ENCODE assay signal across 8 mouse cellular contexts in genomic region chr9:114584183-114585016, GRCm38 (mm10). TPM values are rescaled to one million over a fixed set of nuclear protein-coding genes. Genes with fewer than 3 reads are reported as not detected.
DNase-seq lines count a peak whose midpoint lies in the region; ATAC-seq and TF ChIP-seq lines count a peak whose summit lies in the region.

No protein-coding gene starts in this region.

- no peak for TF ChIP-seq CTCF in spleen, adult 2 months (IDR thresholded peaks at IDR 0.05; ENCODE audit: extremely low read depth, insufficient read depth, insufficient read length, insufficient replicate concordance)
- TF ChIP-seq CTCF in testis, adult 2 months (IDR thresholded peaks at IDR 0.05; ENCODE audit: control insufficient read depth, insufficient read depth, insufficient replicate concordance, low read depth, low read length) = no peak

- ATAC-seq in forebrain, embryonic 11.5 days (replicated peaks; ENCODE audit: low FRiP score) = peak; percentile 88
- ATAC-seq in kidney, embryonic 14.5 days (ENCODE audit: low FRiP score, low TSS enrichment) = peak; percentile 68
- ATAC-seq in monocyte, adult 5-6 weeks (replicated peaks; ENCODE audit: insufficient number of reproducible peaks, low FRiP score, low TSS enrichment, poor library complexity, severe bottlenecking) = no peak

- H3K27me3 ChIP-seq in spleen, adult 2 months (ENCODE audit: control insufficient read depth, insufficient read depth, low read length) = no peaks in the 10 kb centered on the region
- H3K27me3 ChIP-seq in forebrain, embryonic 11.5 days (ENCODE audit: control insufficient read depth, insufficient read depth, low read length) = no peaks in the 10 kb centered on the region
- H3K27me3 ChIP-seq in kidney, embryonic 14.5 days (ENCODE audit: control insufficient read depth, insufficient read depth, low read length) = no peaks in the 10 kb centered on the region
- no peaks in the 10 kb centered on the region for H3K27me3 ChIP-seq in testis, adult 2 months (ENCODE audit: control insufficient read depth, insufficient read depth, low read length)

- no peaks in the 10 kb centered on the region for H3K9me3 ChIP-seq in forebrain, embryonic 11.5 days (ENCODE audit: control insufficient read depth, low read length)
- H3K9me3 ChIP-seq in kidney, embryonic 14.5 days (ENCODE audit: control insufficient read depth, low read length) = no peaks in the 10 kb centered on the region

- no peaks in the 10 kb centered on the region for H3K4me1 ChIP-seq in spleen, adult 2 months (ENCODE audit: control insufficient read depth, insufficient read depth, insufficient read length)
- H3K4me1 ChIP-seq in forebrain, embryonic 11.5 days (replicated peaks; ENCODE audit: control insufficient read depth, insufficient read depth, low read length) = peaks cover 2% of the 10 kb centered on the region; the same call in 1 of the 2 replicates
- H3K4me1 ChIP-seq in kidney, embryonic 14.5 days (ENCODE audit: control insufficient read depth, insufficient read depth, low read length) = peaks cover 5% of the 10 kb centered on the region; the same call in 1 of the 2 replicates
- H3K4me1 ChIP-seq in testis, adult 2 months (ENCODE audit: control insufficient read depth, insufficient read depth, low read length) = no peaks in the 10 kb centered on the region; the same call in 1 of the 2 replicates

- DNase-seq in spleen, adult 2 months (ENCODE audit: low read depth in 1 of 2, low spot score in 2 of 2) = no peak
- DNase-seq in spleen, postnatal 14 days (ENCODE audit: low spot score in 2 of 2) = no peak
- DNase-seq in forebrain, embryonic 11.5 days (ENCODE audit: low spot score) = peak; percentile 83
- peak; percentile 30 for DNase-seq in lung, postnatal 10 days
- DNase-seq in layer of hippocampus, adult 9-10 months (ENCODE audit: low spot score) = no peak

- H3K27ac ChIP-seq in spleen, adult 2 months (ENCODE audit: insufficient read depth, low read length) = no peak overlapping the region
- peak overlapping the region; percentile 77 for H3K27ac ChIP-seq in forebrain, embryonic 11.5 days (ENCODE audit: low read depth, low read length)
- H3K27ac ChIP-seq in kidney, embryonic 14.5 days (ENCODE audit: low read depth, low read length) = peak overlapping the region; percentile 59; the same call in 1 of the 2 replicates
- no peak overlapping the region for H3K27ac ChIP-seq in testis, adult 2 months (ENCODE audit: control insufficient read depth, insufficient read depth, low read depth, low read length)

- H3K4me2 ChIP-seq in forebrain, embryonic 11.5 days (ENCODE audit: low read depth, low read length, severe bottlenecking) = peak overlapping the region; percentile 68
- peak overlapping the region; percentile 86 for H3K4me2 ChIP-seq in kidney, embryonic 14.5 days (replicated peaks; ENCODE audit: low read depth, low read length)

- no peak for TF ChIP-seq POLR2A in spleen, adult 2 months (IDR thresholded peaks at IDR 0.05; ENCODE audit: low read depth, low read length)
- TF ChIP-seq POLR2A in testis, adult 2 months (IDR thresholded peaks at IDR 0.05; ENCODE audit: control insufficient read depth, low read depth, low read length) = no peak

- WGBS in spleen, adult 2 months = 46% methylated on average over 31 of the region's 31 CpGs
- WGBS in forebrain, embryonic 11.5 days = 1% methylated on average over 31 of the region's 31 CpGs
- WGBS in kidney, embryonic 14.5 days = 6% methylated on average over 31 of the region's 31 CpGs

- 0 out of 2 replicates have a peak overlapping the region, but pooled peaks have one; percentile 35 for H3K9ac ChIP-seq in forebrain, embryonic 11.5 days (ENCODE audit: low read length)
- peak overlapping the region; percentile 55 for H3K9ac ChIP-seq in kidney, embryonic 14.5 days (ENCODE audit: low read depth, low read length)

- peak overlapping the region; percentile 48; the same call in 1 of the 2 replicates for H3K4me3 ChIP-seq in spleen, adult 2 months (ENCODE audit: extremely low read depth, insufficient read depth, insufficient read length)
- H3K4me3 ChIP-seq in forebrain, embryonic 11.5 days (ENCODE audit: low read depth, low read length) = peak overlapping the region; percentile 27
- peak overlapping the region; percentile 43 for H3K4me3 ChIP-seq in kidney, embryonic 14.5 days (ENCODE audit: low read length)
- peak overlapping the region; percentile 82 for H3K4me3 ChIP-seq in testis, adult 2 months (ENCODE audit: control insufficient read depth, low read depth, low read length)

- peaks cover 4% of the 10 kb centered on the region; the same call in 1 of the 2 replicates for H3K36me3 ChIP-seq in spleen, adult 2 months (ENCODE audit: control insufficient read depth, insufficient read depth, low read length)
- H3K36me3 ChIP-seq in forebrain, embryonic 11.5 days (ENCODE audit: control insufficient read depth, insufficient read depth, low read length) = no peaks in the 10 kb centered on the region
- H3K36me3 ChIP-seq in kidney, embryonic 14.5 days (ENCODE audit: control insufficient read depth, insufficient read depth, low read length) = peaks cover 21% of the 10 kb centered on the region
- no peaks in the 10 kb centered on the region; the same call in 1 of the 2 replicates for H3K36me3 ChIP-seq in testis, adult 2 months (ENCODE audit: control insufficient read depth, insufficient read depth, low read length)

RNA-seq across cellular contexts. Expression of gene Trim71, which starts 20.2 kb away (rescaled TPM):
- 0.05 and 0.06 TPM in 2 replicates for polyA plus RNA-seq in spleen, adult 2 months (2012; rRNA removed)
- polyA plus RNA-seq in forebrain, embryonic 11.5 days (2014; fragmentation: Nextera tagmentation; extraction: Ambion mirVana) = 1.5 and 1.6 TPM in 2 replicates
- polyA plus RNA-seq in kidney, embryonic 14.5 days (2014; fragmentation: Nextera tagmentation; extraction: Ambion mirVana) = 1.1 and 1.4 TPM in 2 replicates
- 0.78 and 0.82 TPM in 2 replicates for polyA plus RNA-seq in testis, adult 2 months (2012; rRNA removed)
- total RNA-seq in monocyte, adult 5-6 weeks (2017) = 0.10 TPM in 1 of 3 replicates, not detected in the others

RNA-seq across cellular contexts. Expression of gene Cnot10, which starts 55.6 kb away (rescaled TPM):
- polyA plus RNA-seq in spleen, adult 2 months (2012; rRNA removed) = 18.7 and 18.8 TPM in 2 replicates
- polyA plus RNA-seq in forebrain, embryonic 11.5 days (2014; fragmentation: Nextera tagmentation; extraction: Ambion mirVana) = 76.0 and 78.8 TPM in 2 replicates
- polyA plus RNA-seq in kidney, embryonic 14.5 days (2014; fragmentation: Nextera tagmentation; extraction: Ambion mirVana) = 41.8 and 74.7 TPM in 2 replicates
- polyA plus RNA-seq in testis, adult 2 months (2012; rRNA removed) = 37.6 and 40.1 TPM in 2 replicates
- total RNA-seq in monocyte, adult 5-6 weeks (2017) = 32.0 to 44.8 TPM (median 42.1 TPM) in 3 replicates

Comparison
In these comparisons a context has a peak if more than half of its experiments do, and no peak if none do; other contexts are left out.
1. DNase-seq: peak in forebrain, embryonic 11.5 days (single experiment) and lung, postnatal 10 days (single experiment); none in spleen, adult 2 months (0 of 2), spleen, postnatal 14 days (0 of 2) and layer of hippocampus, adult 9-10 months (single experiment).
2. H3K27ac ChIP-seq: peak in forebrain, embryonic 11.5 days (single experiment) and kidney, embryonic 14.5 days (single experiment); none in spleen, adult 2 months (single experiment) and testis, adult 2 months (single experiment).
3. H3K4me3 ChIP-seq: peak in every context shown above with its lines; median percentile 82 in testis, adult 2 months; 48 in spleen, adult 2 months; 43 in kidney, embryonic 14.5 days; 27 in forebrain, embryonic 11.5 days.